Mouse (Mus musculus): ENCODE measurements around the gene Gse1. TPM values are rescaled to one million over a fixed set of nuclear protein-coding genes. Genes with fewer than 3 reads are reported as not detected.

Gene Gse1
- total and polyA plus RNA-seq, 3 experiments = 23.6 to 128 (median 66.9) TPM

GRCm38 (mm10) chr8:120532517-120533215 lies 304.4 kb downstream of the Gse1 start:
- no peaks in the 10 kb centered on the region for H3K9me3 ChIP-seq (replicated peaks; ENCODE audit: insufficient read depth, low read length)
- H3K36me3 ChIP-seq (ENCODE audit: control insufficient read depth in 1 of 2, insufficient read depth in 2 of 2, low read length in 2 of 2) = peaks cover 5 to 25% of the 10 kb centered on the region in 2 experiments; a peak in 3 of 4 replicates
- H3K27ac ChIP-seq (ENCODE audit: control insufficient read depth, low read depth, low read length) = no peak overlapping the region
- no peak overlapping the region for H3K9ac ChIP-seq (ENCODE audit: control insufficient read depth, low read depth, low read length, poor library complexity, severe bottlenecking)
- no peaks in the 10 kb centered on the region for H3K27me3 ChIP-seq (ENCODE audit: control insufficient read depth in 1 of 2, insufficient read depth in 2 of 2, low read length in 2 of 2)
- DNase-seq (ENCODE audit: low read depth, low spot score) = peak; percentile 55
- peaks cover 86% of the 10 kb centered on the region for H3K79me2 ChIP-seq (ENCODE audit: control insufficient read depth, insufficient read depth, low read length, poor library complexity)
- H3K4me1 ChIP-seq (ENCODE audit: control insufficient read depth in 1 of 2, insufficient read depth in 2 of 2, low read length in 2 of 2) = peaks cover 2 to 18% of the 10 kb centered on the region in 2 experiments
- H3K4me3 ChIP-seq (ENCODE audit: control insufficient read depth in 1 of 2, insufficient read depth in 1 of 2, low read depth in 2 of 2, low read length in 2 of 2) = no peak overlapping the region
- no peak for TF ChIP-seq MYB (IDR thresholded peaks at IDR 0.05; ENCODE audit: low read depth, low read length)
- TF ChIP-seq GATA1 (IDR thresholded peaks at IDR 0.05; ENCODE audit: low read depth, low read length) = no peak
- TF ChIP-seq MAFK (IDR thresholded peaks at IDR 0.05; ENCODE audit: borderline replicate concordance, low read depth, low read length) = no peak
- TF ChIP-seq KAT2A (conservative IDR thresholded peaks at IDR 0.05; ENCODE audit: low read depth, low read length) = no peak
- TF ChIP-seq HCFC1 (IDR thresholded peaks at IDR 0.05; ENCODE audit: low read depth, low read length) = no peak
- TF ChIP-seq POLR2AphosphoS5 (IDR thresholded peaks at IDR 0.05; ENCODE audit: borderline replicate concordance, low read depth, low read length) = no peak
- no peak for TF ChIP-seq USF2 (IDR thresholded peaks at IDR 0.05; ENCODE audit: borderline replicate concordance in 1 of 2, insufficient read depth in 1 of 2, low read depth in 1 of 2, low read length in 2 of 2)

DNA sequence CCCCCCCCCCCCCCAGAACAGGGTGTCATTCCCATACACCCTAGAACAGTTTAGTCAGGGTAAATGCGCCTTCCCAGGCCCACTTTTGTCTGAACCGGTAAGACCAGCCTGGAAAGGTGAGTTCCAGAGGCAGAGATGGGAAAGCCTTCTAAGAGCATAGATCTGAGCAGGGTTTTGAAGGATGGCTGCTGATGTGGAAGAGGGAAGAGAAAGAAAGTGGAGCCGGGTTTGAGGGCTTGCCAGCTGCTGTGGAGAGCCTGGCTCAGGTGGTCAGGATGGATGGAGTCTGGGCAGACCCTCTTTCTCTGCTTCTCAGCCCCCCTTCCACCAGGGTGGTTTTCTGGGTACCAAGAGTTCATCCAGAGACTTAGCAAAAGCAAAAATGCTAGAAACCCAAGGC lies 305.1 kb downstream of the Gse1 start:
- no peak overlapping the region for H3K4me3 ChIP-seq (ENCODE audit: control insufficient read depth in 1 of 2, insufficient read depth in 1 of 2, low read depth in 2 of 2, low read length in 2 of 2)
- no peaks in the 10 kb centered on the region for H3K9me3 ChIP-seq (replicated peaks; ENCODE audit: insufficient read depth, low read length)
- H3K36me3 ChIP-seq (ENCODE audit: control insufficient read depth in 1 of 2, insufficient read depth in 2 of 2, low read length in 2 of 2) = peaks cover 5 to 25% of the 10 kb centered on the region in 2 experiments; a peak in 3 of 4 replicates
- H3K79me2 ChIP-seq (ENCODE audit: control insufficient read depth, insufficient read depth, low read length, poor library complexity) = peaks cover 86% of the 10 kb centered on the region
- H3K27ac ChIP-seq (ENCODE audit: control insufficient read depth, low read depth, low read length) = no peak overlapping the region
- no peak for DNase-seq (ENCODE audit: low read depth, low spot score)
- no peaks in the 10 kb centered on the region for H3K27me3 ChIP-seq (ENCODE audit: control insufficient read depth in 1 of 2, insufficient read depth in 2 of 2, low read length in 2 of 2)
- TF ChIP-seq MAZ (IDR thresholded peaks at IDR 0.05; ENCODE audit: low read depth, low read length) = no peak
- TF ChIP-seq CHD1 (IDR thresholded peaks at IDR 0.05; ENCODE audit: low read depth, low read length) = no peak
- TF ChIP-seq NELFE (IDR thresholded peaks at IDR 0.05; ENCODE audit: low read depth, low read length) = no peak
- no peak for TF ChIP-seq JUND (IDR thresholded peaks at IDR 0.05; ENCODE audit: low read depth, low read length)
- no peak for TF ChIP-seq KAT2A (conservative IDR thresholded peaks at IDR 0.05; ENCODE audit: low read depth, low read length)
- no peak for TF ChIP-seq CTCF (IDR thresholded peaks at IDR 0.05 in 2 of 3, conservative IDR thresholded peaks at IDR 0.05 in 1 of 3; ENCODE audit: control insufficient read depth in 1 of 3, insufficient read depth in 1 of 3, low read depth in 2 of 3, low read length in 3 of 3, poor library complexity in 1 of 3, severe bottlenecking in 1 of 3)
- no peak for TF ChIP-seq UBTF (IDR thresholded peaks at IDR 0.05; ENCODE audit: borderline replicate concordance, insufficient read depth, low read depth, low read length)
- H3K4me1 ChIP-seq (ENCODE audit: control insufficient read depth in 1 of 2, insufficient read depth in 2 of 2, low read length in 2 of 2) = peaks cover 2 to 18% of the 10 kb centered on the region in 2 experiments
- no peak overlapping the region for H3K9ac ChIP-seq (ENCODE audit: control insufficient read depth, low read depth, low read length, poor library complexity, severe bottlenecking)

All from MEL (cell line).